Mouse (Mus musculus) layer of hippocampus, postnatal 36 days (tissue): ENCODE results near the gene Slc22a17. TPM values are rescaled to one million over a fixed set of nuclear protein-coding genes. Genes with fewer than 3 reads are reported as not detected.

Source experiments
- DNase-seq, 2 experiments: peaks; one replicate each; pipeline ENCODE4 v3.0.0; 2022
- total RNA-seq, 2 experiments: library from RNA; stranded (reverse); gene quantifications; 2 replicates each; pipeline ENCODE4 v1.2.3; 2021

Gene Slc22a17
- total RNA-seq, 2 experiments from 2014 or later, result 661 to 670 TPM

- peak; percentile 27 to 34 for DNase-seq
Measured at GRCm38 (mm10) chr14:54894296-54895151, 18.4 kb downstream of the Slc22a17 start.

GRCm38 (mm10) chr14:54893651-54894181 is 19.2 kb downstream of the Slc22a17 start:
- peak; percentile 99 for DNase-seq

GRCm38 (mm10) chr14:54892200-54892599 is 20.7 kb downstream of the Slc22a17 start, which contains the start of gene Pabpn1:
TSS of gene Pabpn1 (plus strand) at chr14:54892500.
- DNase-seq, result no peak

DNA sequence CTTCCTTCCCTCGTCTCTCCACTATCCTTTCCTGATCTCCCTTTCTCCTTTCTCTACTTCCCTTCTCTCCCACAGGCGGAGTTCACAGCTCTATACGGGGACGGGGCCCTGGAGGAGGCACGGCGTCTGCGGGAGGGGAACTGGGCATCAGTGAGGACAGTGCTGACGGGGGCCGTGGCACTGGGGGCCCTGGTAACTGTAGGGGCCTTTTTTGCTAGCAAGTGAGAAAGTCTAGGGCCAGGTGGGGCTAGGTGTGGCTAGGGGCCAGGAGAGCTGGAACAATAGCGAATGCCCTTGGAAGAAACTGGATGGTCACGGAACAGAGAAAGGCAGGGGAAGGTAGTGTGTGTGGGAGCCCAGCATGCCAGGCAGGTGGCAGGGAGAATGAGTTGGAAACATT is 27.6 kb downstream of the Slc22a17 start:
- DNase-seq, result no peak

DNA sequence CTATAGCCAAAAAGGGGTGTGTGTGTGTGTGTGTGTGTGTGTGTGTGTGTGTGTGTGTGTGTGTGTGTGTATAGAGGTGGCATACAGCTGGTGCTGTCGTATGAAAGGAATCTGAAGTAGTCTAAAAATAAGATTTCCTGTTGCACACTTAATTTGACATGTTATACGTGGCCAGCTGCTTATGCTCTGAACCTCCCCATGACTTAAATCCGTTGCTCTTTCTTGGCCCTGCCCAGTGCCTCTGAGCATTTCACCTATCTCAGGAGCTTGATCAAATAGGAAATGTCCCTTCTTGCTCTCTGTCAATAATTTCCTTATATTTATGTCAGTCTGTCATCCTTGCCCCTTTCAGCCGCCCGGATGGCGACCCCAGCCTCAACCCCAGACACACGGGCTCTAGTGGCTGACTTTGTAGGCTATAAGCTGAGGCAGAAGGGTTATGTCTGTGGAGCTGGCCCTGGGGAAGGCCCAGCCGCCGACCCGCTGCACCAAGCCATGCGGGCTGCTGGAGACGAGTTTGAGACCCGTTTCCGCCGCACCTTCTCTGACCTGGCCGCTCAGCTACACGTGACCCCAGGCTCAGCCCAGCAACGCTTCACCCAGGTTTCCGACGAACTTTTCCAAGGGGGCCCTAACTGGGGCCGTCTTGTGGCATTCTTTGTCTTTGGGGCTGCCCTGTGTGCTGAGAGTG is 28.8 kb downstream of the Slc22a17 start:
- DNase-seq, result no peak

DNA sequence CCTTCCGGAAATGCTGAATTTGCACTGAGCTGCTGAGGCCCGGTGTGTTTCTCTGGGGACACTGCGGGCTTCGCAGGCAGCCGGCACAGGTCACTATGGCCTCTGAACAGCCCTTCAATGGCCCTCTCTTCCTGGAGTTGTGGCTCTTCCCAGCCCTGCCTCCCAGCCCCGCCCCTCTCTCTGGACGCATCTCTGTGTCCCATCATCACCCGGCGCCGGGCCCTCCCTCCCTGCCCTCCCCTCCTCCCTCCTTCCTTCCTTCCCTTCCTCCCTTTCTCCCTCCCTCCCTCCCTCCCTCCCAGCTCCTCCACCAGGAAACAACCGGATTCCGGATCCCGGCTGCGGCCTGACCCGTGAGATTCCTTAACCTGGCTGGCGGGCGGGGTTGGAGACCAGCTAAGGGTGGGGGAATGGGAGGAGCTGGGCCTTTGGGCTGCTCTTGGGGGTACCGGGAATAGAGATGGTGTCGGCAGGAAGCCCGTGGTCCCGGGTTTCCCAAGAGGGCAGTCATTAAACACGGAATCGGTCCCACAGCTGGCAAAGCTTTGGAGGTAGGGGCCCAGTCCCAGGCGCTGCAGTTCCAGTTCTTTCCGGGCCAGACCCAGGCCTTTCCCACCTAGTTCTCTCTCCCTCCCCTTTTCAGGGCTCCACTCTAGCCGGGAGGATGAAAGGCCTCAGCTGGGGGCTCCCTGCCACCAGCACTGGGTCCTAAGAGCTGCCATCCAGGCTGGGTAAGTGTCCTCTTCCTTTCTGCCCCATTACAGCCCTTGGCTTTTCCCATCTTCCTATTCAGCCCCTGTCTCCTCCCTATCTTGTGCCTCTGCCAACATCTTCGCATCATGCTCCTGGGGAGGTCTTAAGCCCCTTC is 29.5 kb downstream of the Slc22a17 start, which contains the start of the genes Bcl2l2 and Gm20521:
Gene Bcl2l2, plus strand, starts transcription at position 224 of the 868 bp plus-strand sequence.
Gene Gm20521, plus strand, starts transcription at position 288 of the 868 bp plus-strand sequence.
- peak; percentile 64 to 68 for DNase-seq

DNA sequence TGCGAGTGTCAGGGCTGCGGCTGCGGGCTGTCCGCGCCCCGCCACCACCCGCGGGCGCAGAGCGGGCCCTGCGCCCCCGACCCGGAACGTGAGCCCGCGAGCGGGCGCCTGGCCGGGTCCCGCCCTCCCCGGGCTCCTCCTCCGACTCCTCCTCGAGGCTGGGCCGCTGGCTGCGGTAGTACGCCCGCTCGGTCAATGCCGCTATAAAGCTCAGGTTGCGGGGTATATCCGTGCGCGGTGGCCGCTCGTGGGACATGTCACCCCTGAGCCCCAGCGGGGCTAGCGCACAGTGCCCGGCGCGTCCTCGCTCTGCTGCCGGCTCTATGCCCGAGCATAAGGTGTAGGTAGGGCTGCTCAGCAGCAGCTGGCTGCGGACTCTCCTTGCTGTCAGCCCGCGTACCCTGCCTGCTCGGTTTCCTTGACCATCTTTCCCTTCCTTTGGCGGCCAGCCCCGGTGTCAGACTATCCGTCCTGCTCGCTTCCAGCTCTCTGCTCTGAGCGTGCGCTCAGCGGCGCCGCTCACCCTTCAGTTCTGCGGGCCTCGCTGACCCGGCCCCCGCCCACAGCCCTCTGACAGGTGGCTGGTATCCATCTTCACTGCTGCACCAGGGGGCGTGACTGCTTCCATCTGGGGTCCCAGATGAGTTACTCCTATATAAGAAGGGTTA is 35.8 kb downstream of the Slc22a17 start, which contains the start of gene Ppp1r3e:
Gene Ppp1r3e, minus strand, starts transcription at position 503 of the 668 bp plus-strand sequence.
- DNase-seq, result peak; percentile 66 to 67

GRCm38 (mm10) chr14:54876539-54877047 is 36.3 kb downstream of the Slc22a17 start:
- DNase-seq, result peak; percentile 87 to 90

DNA sequence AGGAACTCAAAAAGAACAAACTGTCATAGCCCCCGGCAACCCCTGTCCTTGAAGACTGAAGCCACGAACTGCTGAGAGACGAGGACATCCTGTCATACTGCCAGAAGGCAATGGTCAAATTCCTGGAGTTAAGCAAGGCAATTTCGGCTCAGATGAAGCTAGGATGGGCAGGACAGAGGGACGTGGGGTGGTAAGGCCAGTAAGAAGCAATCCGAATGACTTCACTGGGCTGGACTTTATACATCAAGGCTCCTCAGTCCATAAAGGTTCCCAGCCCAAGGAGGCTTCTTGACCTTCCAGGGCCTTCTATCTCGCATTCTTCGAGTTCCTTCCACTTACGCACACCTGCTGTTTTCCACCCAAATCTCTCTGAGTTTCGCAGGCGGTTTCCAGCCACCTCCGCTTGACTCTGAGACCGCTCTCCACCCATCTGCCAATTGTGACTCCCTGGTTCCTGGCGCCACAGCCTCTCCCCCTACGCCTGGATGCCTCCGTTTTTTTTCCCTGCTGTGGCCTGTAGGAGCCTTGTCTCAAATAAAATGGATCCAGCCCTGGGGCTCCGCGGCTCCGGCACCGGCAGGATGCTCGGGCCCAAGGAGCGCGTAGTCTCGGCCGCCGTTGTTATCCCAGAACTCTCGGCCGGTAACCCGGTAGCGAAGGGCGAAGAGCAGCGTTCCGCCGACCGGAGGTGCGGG is 36.9 kb downstream of the Slc22a17 start:
- no peak for DNase-seq

GRCm38 (mm10) chr14:54874165-54874564 is 38.8 kb downstream of the Slc22a17 start:
- DNase-seq, result no peak

- DNase-seq, result no peak
Measured at GRCm38 (mm10) chr14:54870861-54871260, 42.1 kb downstream of the Slc22a17 start, which contains the start of gene Homez. TSS of gene Homez (minus strand) at chr14:54870961.

- no peak for DNase-seq
Measured at GRCm38 (mm10) chr14:54868026-54868425, 44.9 kb downstream of the Slc22a17 start.

GRCm38 (mm10) chr14:54866936-54867335 is 46.0 kb downstream of the Slc22a17 start:
- DNase-seq, result no peak

DNA sequence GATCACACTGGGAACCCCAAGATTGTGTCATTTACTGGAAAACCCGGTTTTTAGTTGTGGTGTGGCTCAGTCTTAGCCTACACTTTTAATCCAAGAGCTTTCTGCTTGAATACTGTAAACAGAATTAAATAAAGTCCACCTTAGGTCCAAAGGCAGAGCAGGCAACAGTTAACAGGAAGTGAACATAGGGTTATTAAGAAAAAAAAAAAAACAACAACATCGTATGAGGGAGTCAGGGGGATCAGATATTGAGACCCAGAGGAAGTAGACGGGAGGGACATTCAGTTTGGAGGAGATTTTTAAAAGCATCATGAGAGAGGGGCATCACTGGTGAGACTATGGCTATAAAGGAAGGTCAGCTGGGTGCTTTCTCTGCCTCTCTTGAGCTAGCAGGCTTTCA is 46.7 kb downstream of the Slc22a17 start:
- no peak for DNase-seq

DNA sequence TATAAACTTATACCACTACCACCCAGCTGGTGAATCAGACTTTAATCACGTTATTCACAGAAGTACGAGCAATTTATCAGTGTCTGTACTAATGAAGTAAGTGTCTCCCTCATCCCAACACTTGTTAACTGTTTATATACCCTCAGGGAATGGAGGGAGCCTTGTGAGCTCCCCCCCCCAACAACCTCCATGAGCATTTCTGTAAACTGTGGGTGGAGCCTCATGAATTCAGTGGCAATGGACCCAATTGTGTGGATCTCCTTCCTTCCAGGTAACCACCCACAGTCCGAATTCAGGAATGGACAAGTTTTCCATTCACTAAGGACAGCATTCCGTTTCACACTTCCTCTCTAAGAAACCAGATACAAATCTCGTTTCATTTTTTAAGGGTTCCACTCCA is 47.3 kb downstream of the Slc22a17 start:
- DNase-seq, result no peak

DNA sequence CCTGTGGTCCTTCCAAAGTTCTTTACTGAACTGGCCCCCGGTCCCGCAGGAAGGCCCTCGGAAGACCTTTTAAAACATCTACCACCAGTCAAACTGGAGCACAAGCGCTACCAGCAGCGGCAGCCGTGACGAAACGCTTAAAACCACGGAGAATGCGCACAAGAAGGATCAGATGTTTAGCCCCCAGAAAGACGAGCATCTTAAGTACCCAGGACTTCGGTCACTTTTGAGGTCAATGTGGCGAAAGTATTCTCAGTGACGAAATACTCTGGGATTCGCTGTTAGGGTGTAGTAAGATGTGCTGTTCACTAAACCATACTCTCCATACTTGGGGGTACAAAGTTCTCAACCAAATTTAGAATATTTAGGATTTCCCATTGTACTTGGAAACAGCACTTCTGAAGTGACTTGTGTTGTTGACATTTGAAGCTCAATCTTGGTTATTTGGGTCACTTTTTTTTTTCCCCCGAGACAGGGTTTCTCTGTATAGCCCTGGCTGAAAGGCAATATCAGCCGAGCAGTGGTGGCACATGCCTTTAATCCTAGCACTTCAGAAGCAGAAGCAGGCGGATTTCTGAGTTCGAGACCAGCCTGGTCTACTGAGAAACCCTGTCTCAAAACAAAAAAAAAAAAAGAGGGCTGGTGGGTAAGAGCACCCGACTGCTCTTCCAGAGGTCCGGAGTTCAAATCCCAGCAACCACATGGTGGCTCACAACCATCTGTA is 48.5 kb downstream of the Slc22a17 start:
- no peak for DNase-seq

DNA sequence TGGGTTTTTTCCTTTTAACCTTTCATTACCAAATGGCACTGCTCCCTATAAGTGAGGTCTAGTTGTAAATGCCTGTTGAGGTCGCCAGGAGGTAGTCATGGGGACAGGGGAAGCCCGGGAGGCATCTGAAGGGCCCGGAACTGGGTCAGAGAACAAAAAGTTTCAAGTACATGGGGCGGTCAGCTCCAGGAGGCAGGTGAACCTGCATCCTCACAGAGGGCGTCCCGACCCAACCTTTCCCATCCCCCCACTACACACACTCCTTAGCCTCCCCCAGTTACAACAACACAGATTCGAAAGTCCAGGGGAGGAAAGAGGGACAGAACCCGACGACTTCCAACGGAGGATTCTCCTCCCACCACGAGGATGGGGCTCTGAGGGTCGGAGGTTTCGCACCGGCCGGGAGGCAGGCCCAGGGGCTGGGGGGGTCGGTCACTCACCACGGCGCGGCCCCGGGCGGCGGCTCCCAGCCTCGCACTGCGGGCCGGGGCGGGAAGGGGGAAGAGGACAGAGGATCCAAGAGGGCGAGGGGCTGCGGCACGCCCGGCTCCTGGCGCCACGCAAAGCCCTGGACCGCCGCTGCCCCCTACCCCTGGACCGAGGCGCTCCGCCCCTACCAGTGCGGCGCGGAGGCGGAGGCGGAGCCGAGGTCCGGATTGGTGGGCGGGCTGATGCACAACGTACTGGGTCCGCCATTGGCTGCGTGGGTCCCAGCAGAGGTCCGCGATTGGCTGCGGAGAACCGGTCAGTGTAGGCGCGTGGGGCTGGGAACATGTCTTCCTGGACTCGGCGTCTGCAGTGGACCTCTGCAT is 49.2 kb downstream of the Slc22a17 start:
- peak; percentile 89 to 92 for DNase-seq

DNA sequence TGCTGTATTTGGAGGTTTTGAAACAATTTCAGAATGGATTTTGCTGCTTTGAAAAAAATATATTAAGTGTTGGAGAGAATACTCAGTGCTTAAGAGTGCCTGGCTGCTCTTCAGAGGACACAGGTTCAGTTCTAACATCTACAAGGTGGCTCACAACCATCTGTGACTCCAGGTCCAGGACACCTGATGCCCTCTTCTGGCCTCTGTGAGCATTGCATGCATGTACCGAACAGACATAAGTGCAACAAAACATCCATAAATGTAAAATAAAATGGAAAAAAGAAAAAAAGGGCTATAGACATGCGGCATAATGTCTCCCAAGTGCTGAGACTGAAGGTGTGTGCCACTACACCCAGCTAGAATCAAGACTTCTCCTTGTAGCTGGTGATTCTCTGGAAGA is 52.4 kb downstream of the Slc22a17 start:
- peak; percentile 29 to 40 for DNase-seq

DNA sequence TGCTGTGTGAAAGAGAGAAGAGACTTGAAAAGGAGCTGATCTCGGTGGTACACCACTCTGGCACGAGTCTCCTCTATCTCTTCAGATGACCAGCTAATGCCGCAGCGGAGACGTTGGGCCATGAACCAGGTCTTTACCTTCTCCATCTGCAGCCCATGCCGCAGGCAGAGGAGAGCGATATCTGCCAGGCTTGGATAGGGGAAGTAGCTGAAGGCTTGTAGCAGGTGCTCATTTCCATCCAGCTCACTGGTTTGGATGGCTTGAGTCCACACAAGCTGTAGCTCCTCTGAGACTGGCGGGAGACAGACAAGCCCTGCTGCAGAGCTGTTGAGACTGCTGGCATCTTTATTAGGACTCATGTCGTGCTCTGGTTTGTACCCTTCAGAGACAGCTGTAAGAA is 55.0 kb downstream of the Slc22a17 start:
- DNase-seq, result peak in 1 of 2 experiments; percentile 10
